In the genomic region with DNA sequence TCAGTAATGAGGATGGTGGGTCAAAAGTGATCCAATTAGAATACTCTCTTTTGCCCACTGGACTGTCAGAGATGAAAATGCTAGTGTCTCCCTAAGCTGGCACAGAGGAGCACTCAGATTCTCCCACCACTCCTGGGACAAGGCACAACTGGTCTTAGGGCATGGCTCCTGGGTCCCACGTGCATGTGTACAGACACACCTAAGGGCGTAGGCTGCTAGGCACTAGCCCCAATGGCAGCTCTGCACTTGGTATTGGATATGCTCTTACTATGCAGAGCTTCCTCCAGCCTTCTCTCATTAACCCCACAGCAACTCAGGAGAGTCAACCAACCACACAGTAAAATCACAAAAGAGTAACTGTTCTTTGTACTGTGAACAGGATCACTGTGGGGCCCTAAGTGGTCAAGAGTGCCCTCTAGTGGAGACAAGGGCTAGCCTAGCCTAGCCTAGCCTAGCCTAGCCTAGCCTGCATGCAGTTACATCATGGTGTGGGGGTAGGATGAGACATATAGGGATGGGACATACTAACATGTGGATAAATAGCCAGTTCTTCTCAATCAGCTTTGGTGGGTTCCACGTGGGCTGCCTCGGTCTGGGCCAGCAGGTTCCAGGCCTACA, we compare ENCODE assay signal across 9 mouse cellular contexts. TPM values are rescaled to one million over a fixed set of nuclear protein-coding genes. Genes with fewer than 3 reads are reported as not detected.
DNase-seq lines count a peak whose midpoint lies in the region; ATAC-seq and TF ChIP-seq lines count a peak whose summit lies in the region.
"Had no signal": no experiment of that assay in that cellular context is flagged by ENCODE, and none has a peak within 500 bp of the region (broad histone marks: within the 10 kb centered on the region; RNA-seq: fewer than 3 reads in every experiment).

No protein-coding gene starts in this region.

- no peak overlapping the region for H3K4me2 ChIP-seq in forebrain, embryonic 11.5 days (ENCODE audit: low read depth, low read length, severe bottlenecking)
- H3K4me2 ChIP-seq in liver, embryonic 11.5 days, result no peak overlapping the region
- no peak overlapping the region for H3K4me2 ChIP-seq in neural tube, embryonic 14.5 days (ENCODE audit: low read depth, low read length)
- H3K4me2 ChIP-seq: limb, embryonic 15.5 days had no signal

- H3K27me3 ChIP-seq in forebrain, embryonic 11.5 days (ENCODE audit: control insufficient read depth, insufficient read depth, low read length), result no peaks in the 10 kb centered on the region
- no peaks in the 10 kb centered on the region for H3K27me3 ChIP-seq in liver, embryonic 11.5 days (replicated peaks; ENCODE audit: control insufficient read depth, insufficient read depth, low read length)
- no peaks in the 10 kb centered on the region for H3K27me3 ChIP-seq in neural tube, embryonic 14.5 days (ENCODE audit: control insufficient read depth, insufficient read depth, low read length)
- H3K27me3 ChIP-seq: limb, embryonic 15.5 days had no signal

- no peak overlapping the region for H3K9ac ChIP-seq in forebrain, embryonic 11.5 days (ENCODE audit: low read length)
- H3K9ac ChIP-seq in liver, embryonic 11.5 days (ENCODE audit: low read depth, low read length), result no peak overlapping the region
- no peak overlapping the region for H3K9ac ChIP-seq in neural tube, embryonic 14.5 days (replicated peaks; ENCODE audit: low read depth, low read length)
- H3K9ac ChIP-seq: limb, embryonic 15.5 days had no signal

- no peak overlapping the region for H3K27ac ChIP-seq in forebrain, embryonic 11.5 days (ENCODE audit: low read depth, low read length)
- H3K27ac ChIP-seq in liver, embryonic 11.5 days (ENCODE audit: low read depth, low read length), result no peak overlapping the region
- no peak overlapping the region for H3K27ac ChIP-seq in neural tube, embryonic 14.5 days (ENCODE audit: low read depth, low read length)
- H3K27ac ChIP-seq: limb, embryonic 15.5 days had no signal

- peak; percentile 65; the same call in 1 of the 2 replicates for ATAC-seq in forebrain, embryonic 11.5 days (replicated peaks; ENCODE audit: low FRiP score)
- peak; percentile 83 for ATAC-seq in liver, embryonic 11.5 days (replicated peaks; ENCODE audit: low FRiP score)
- peak; percentile 70; the same call in 1 of the 2 replicates for ATAC-seq in neural tube, embryonic 14.5 days (ENCODE audit: low read depth)

- H3K9me3 ChIP-seq in forebrain, embryonic 11.5 days (ENCODE audit: control insufficient read depth, low read length), result no peaks in the 10 kb centered on the region
- H3K9me3 ChIP-seq in liver, embryonic 11.5 days (ENCODE audit: control insufficient read depth, low read length), result no peaks in the 10 kb centered on the region
- no peaks in the 10 kb centered on the region for H3K9me3 ChIP-seq in neural tube, embryonic 14.5 days (ENCODE audit: control insufficient read depth, low read length)
- H3K9me3 ChIP-seq: limb, embryonic 15.5 days had no signal

- peak; percentile 14 for DNase-seq in gastrocnemius, postnatal 10 days
- no peak for DNase-seq in gastrocnemius, postnatal 36 days
- peak; percentile 47 for DNase-seq in brain, embryonic 14.5 days (ENCODE audit: low read depth)
- peak; percentile 58 for DNase-seq in forebrain, embryonic 11.5 days (ENCODE audit: low spot score)
- peak; percentile 40 to 68 for DNase-seq in kidney, adult 8-10 months
- DNase-seq in liver, embryonic 11.5 days (ENCODE audit: low spot score), result no peak
- peak; percentile 68 for DNase-seq in thymus, postnatal 4 days

- peak; percentile 61; the same call in 1 of the 2 replicates for TF ChIP-seq CTCF in brain, embryonic 14.5 days (IDR thresholded peaks at IDR 0.05; ENCODE audit: borderline replicate concordance, extremely low read depth, insufficient read depth, insufficient read length)

- WGBS in forebrain, embryonic 11.5 days, result 70% methylated on average over 4 of the region's 4 CpGs
- 75% methylated on average over 4 of the region's 4 CpGs for WGBS in liver, embryonic 11.5 days
- WGBS in neural tube, embryonic 14.5 days, result 66% methylated on average over 4 of the region's 4 CpGs

- H3K4me1 ChIP-seq in forebrain, embryonic 11.5 days (replicated peaks; ENCODE audit: control insufficient read depth, insufficient read depth, low read length), result no peaks in the 10 kb centered on the region
- H3K4me1 ChIP-seq in liver, embryonic 11.5 days (replicated peaks; ENCODE audit: control insufficient read depth, insufficient read depth, low read length), result no peaks in the 10 kb centered on the region
- H3K4me1 ChIP-seq in neural tube, embryonic 14.5 days (ENCODE audit: control insufficient read depth, insufficient read depth, low read length), result no peaks in the 10 kb centered on the region

- no peak overlapping the region for H3K4me3 ChIP-seq in forebrain, embryonic 11.5 days (ENCODE audit: low read depth, low read length)
- no peak overlapping the region for H3K4me3 ChIP-seq in liver, embryonic 11.5 days (ENCODE audit: low read depth, low read length)
- H3K4me3 ChIP-seq in neural tube, embryonic 14.5 days (ENCODE audit: low read depth, low read length), result no peak overlapping the region
- H3K4me3 ChIP-seq: limb, embryonic 15.5 days had no signal

- no peak for TF ChIP-seq POLR2A in brain, embryonic 14.5 days (IDR thresholded peaks at IDR 0.05; ENCODE audit: borderline replicate concordance, extremely low read depth, insufficient read depth, insufficient read length, poor library complexity, severe bottlenecking)

- intact Hi-C loops in gastrocnemius, postnatal 36 days (cut with DNase I), result loop anchor here (2.0 kb wide), 1 partner anchor 15 kb away; no protein-coding TSS in a partner anchor

- H3K36me3 ChIP-seq in forebrain, embryonic 11.5 days (ENCODE audit: control insufficient read depth, insufficient read depth, low read length), result no peaks in the 10 kb centered on the region
- H3K36me3 ChIP-seq in liver, embryonic 11.5 days (ENCODE audit: control insufficient read depth, insufficient read depth, low read length), result no peaks in the 10 kb centered on the region
- H3K36me3 ChIP-seq in neural tube, embryonic 14.5 days (ENCODE audit: control insufficient read depth, insufficient read depth, low read length), result no peaks in the 10 kb centered on the region
- H3K36me3 ChIP-seq: limb, embryonic 15.5 days had no signal

RNA-seq across cellular contexts. Expression of a gene that starts 23.2 kb away (rescaled TPM):
- total RNA-seq in gastrocnemius, postnatal 10 days (2021), result 10 to 100 TPM; 30.1 to 36.7 TPM
- 10 to 100 TPM; 40.2 to 43.7 TPM for total RNA-seq in gastrocnemius, postnatal 36 days (2021)
- polyA plus RNA-seq in brain, embryonic 14.5 days (2012; rRNA removed), result 39.4 and 46.5 TPM in 2 replicates
- 52.9 and 55.9 TPM in 2 replicates for polyA plus RNA-seq in forebrain, embryonic 11.5 days (2014; fragmentation: Nextera tagmentation; extraction: Ambion mirVana)
- 63.1 and 67.1 TPM in 2 replicates for polyA plus RNA-seq in liver, embryonic 11.5 days (2014; fragmentation: Nextera tagmentation; extraction: Ambion mirVana)
- polyA plus RNA-seq in neural tube, embryonic 14.5 days (2014; fragmentation: Nextera tagmentation; extraction: Ambion mirVana), result 50.5 and 53.5 TPM in 2 replicates

RNA-seq across cellular contexts. Expression of a gene that starts 58.0 kb away (rescaled TPM):
- 10 to 100 TPM; 16.8 to 17.3 TPM for total RNA-seq in gastrocnemius, postnatal 10 days (2021)
- 10 to 100 TPM; 32.5 to 43.4 TPM for total RNA-seq in gastrocnemius, postnatal 36 days (2021)
- polyA plus RNA-seq in brain, embryonic 14.5 days (2012; rRNA removed), result 93.1 and 145 TPM in 2 replicates
- polyA plus RNA-seq in forebrain, embryonic 11.5 days (2014; fragmentation: Nextera tagmentation; extraction: Ambion mirVana), result 22.6 and 28.1 TPM in 2 replicates
- 2.5 and 2.6 TPM in 2 replicates for polyA plus RNA-seq in liver, embryonic 11.5 days (2014; fragmentation: Nextera tagmentation; extraction: Ambion mirVana)
- 136 and 141 TPM in 2 replicates for polyA plus RNA-seq in neural tube, embryonic 14.5 days (2014; fragmentation: Nextera tagmentation; extraction: Ambion mirVana)

Comparison
In these comparisons a context has a peak if more than half of its experiments do, and no peak if none do; other contexts are left out.
1. DNase-seq: peak in gastrocnemius, postnatal 10 days (single experiment), brain, embryonic 14.5 days (single experiment), forebrain, embryonic 11.5 days (single experiment), kidney, adult 8-10 months (2 of 2) and thymus, postnatal 4 days (single experiment); none in gastrocnemius, postnatal 36 days (0 of 2) and liver, embryonic 11.5 days (single experiment).
2. Peak in every context shown above with its lines, with median percentiles within 50 percentile points of each other: ATAC-seq.